Mouse (Mus musculus) neural tube, embryonic 15.5 days (tissue): ENCODE results near the gene Ddx6. TPM values are rescaled to one million over a fixed set of nuclear protein-coding genes. Genes with fewer than 3 reads are reported as not detected.

Experiments used
- ATAC-seq: fragments of 200-750 bp; cut with Nextera tagmentation; 2 replicates; pipeline ENCODE4 v1.8.0; 2017; ENCODE audit warnings: mild to moderate bottlenecking, moderate TSS enrichment, moderate library complexity; ENCODE audit not compliant: low FRiP score
- H3K27ac ChIP-seq: fragments of 300-500 bp; sonication (generic); replicated peaks from 2 replicates; pipeline ENCODE4 v1.5.1; 2015; ENCODE audit warnings: mild to moderate bottlenecking, inconsistent platforms
- H3K27me3 ChIP-seq: fragments of 300-500 bp; sonication (generic); replicated peaks from 2 replicates; pipeline ENCODE4 v1.6.1; 2015; ENCODE audit warnings: inconsistent platforms
- H3K36me3 ChIP-seq: fragments of 300-500 bp; sonication (generic); 2 replicates; pipeline ENCODE4 v1.6.1; 2015; ENCODE audit warnings: inconsistent platforms
- H3K4me1 ChIP-seq: fragments of 300-500 bp; sonication (generic); 2 replicates; pipeline ENCODE4 v1.6.1; 2015; ENCODE audit warnings: inconsistent platforms
- H3K4me2 ChIP-seq: fragments of 300-500 bp; sonication (generic); 2 replicates; pipeline ENCODE4 v1.6.1; 2015; ENCODE audit warnings: inconsistent platforms, mild to moderate bottlenecking, moderate library complexity
- H3K4me3 ChIP-seq: fragments of 300-500 bp; sonication (generic); replicated peaks from 2 replicates; pipeline ENCODE4 v1.5.1; 2015; ENCODE audit warnings: mild to moderate bottlenecking, inconsistent platforms
- H3K9ac ChIP-seq: fragments of 300-500 bp; sonication (generic); replicated peaks from 2 replicates; pipeline ENCODE4 v1.6.1; 2015; ENCODE audit warnings: mild to moderate bottlenecking, inconsistent platforms
- H3K9me3 ChIP-seq: fragments of 300-500 bp; sonication (generic); replicated peaks from 2 replicates; pipeline ENCODE4 v1.6.1; 2016; ENCODE audit warnings: inconsistent platforms
- WGBS: fragments of 180-500 bp; shearing (Covaris S2); methylation state at CpG from one replicate; pipeline ENCODE4 v1.1.7; 2015; ENCODE audit warnings: mixed read lengths; 5-methylcytosine and 5-hydroxymethylcytosine counted together
- polyA plus RNA-seq: library from polyadenylated mRNA; unstranded; fragments of >200 nt; fragmentation: Nextera tagmentation; extraction: Ambion mirVana; gene quantifications from 2 replicates; pipeline ENCODE4 v1.2.1, GENCODE M21; 2015

Ddx6 gene
- polyA plus RNA-seq, 1 experiment from 2014 or later: 15.1 TPM

GRCm38 (mm10) chr9:44645481-44645880 lies 40.8 kb downstream of the Ddx6 start:
- H3K9me3 ChIP-seq: no peaks in the 10 kb centered on the region
- H3K27ac ChIP-seq: no peak overlapping the region
- no peak overlapping the region for H3K4me2 ChIP-seq
- no peak overlapping the region for H3K9ac ChIP-seq
- 47% methylated on average over 5 of the region's 5 CpGs for WGBS
- H3K4me3 ChIP-seq: no peak overlapping the region
- no peaks in the 10 kb centered on the region for H3K27me3 ChIP-seq
- no peaks in the 10 kb centered on the region for H3K4me1 ChIP-seq
- ATAC-seq: no peak
- no peaks in the 10 kb centered on the region for H3K36me3 ChIP-seq

GRCm38 (mm10) chr9:44645924-44646323 lies 41.2 kb downstream of the Ddx6 start:
- WGBS: 71% methylated on average over 15 of the region's 15 CpGs
- Histone ChIP-seq H3K4me2 (no peak overlapping the region), H3K4me1 (no peaks in the 10 kb centered on the region), H3K27me3 (no peaks in the 10 kb centered on the region), H3K9me3 (no peaks in the 10 kb centered on the region), H3K9ac (no peak overlapping the region), H3K36me3 (no peaks in the 10 kb centered on the region), H3K27ac (no peak overlapping the region), H3K4me3 (no peak overlapping the region)
- ATAC-seq: no peak

DNA sequence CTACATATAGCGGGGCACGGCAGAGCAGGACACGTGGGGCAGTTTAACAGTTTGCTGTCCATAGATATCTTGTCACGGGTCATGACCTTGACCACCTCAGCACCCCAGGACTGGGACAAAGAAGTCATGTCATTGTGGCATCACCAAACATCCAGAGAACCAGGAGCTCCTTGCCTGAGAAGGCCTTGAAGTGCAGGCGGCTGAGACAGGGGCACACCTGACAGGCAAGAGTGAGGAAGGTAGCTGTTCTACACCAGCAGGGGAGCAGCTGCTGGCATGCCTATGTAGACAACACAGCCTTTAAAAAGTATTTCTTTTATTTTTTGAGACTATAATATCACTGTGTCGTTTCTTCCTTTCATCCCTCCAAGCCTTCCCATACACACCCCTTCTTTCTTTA lies 41.7 kb downstream of the Ddx6 start:
- Histone ChIP-seq H3K36me3 (no peaks in the 10 kb centered on the region), H3K4me1 (no peaks in the 10 kb centered on the region), H3K9me3 (no peaks in the 10 kb centered on the region), H3K9ac (no peak overlapping the region), H3K4me2 (no peak overlapping the region), H3K4me3 (no peak overlapping the region), H3K27me3 (no peaks in the 10 kb centered on the region), H3K27ac (no peak overlapping the region)
- no peak for ATAC-seq
- 93% methylated on average over 6 of the region's 6 CpGs for WGBS

- Histone ChIP-seq H3K4me2 (no peak overlapping the region), H3K4me1 (no peaks in the 10 kb centered on the region), H3K27ac (no peak overlapping the region), H3K36me3 (no peaks in the 10 kb centered on the region), H3K4me3 (no peak overlapping the region), H3K9me3 (no peaks in the 10 kb centered on the region), H3K27me3 (no peaks in the 10 kb centered on the region), H3K9ac (no peak overlapping the region)
- ATAC-seq: no peak
- 93% methylated on average over 8 of the region's 8 CpGs for WGBS
Observed at GRCm38 (mm10) chr9:44647026-44647425, 42.3 kb downstream of the Ddx6 start.

- no peaks in the 10 kb centered on the region for H3K4me1 ChIP-seq
Observed at GRCm38 (mm10) chr9:44647656-44648055, 43.0 kb downstream of the Ddx6 start.

DNA sequence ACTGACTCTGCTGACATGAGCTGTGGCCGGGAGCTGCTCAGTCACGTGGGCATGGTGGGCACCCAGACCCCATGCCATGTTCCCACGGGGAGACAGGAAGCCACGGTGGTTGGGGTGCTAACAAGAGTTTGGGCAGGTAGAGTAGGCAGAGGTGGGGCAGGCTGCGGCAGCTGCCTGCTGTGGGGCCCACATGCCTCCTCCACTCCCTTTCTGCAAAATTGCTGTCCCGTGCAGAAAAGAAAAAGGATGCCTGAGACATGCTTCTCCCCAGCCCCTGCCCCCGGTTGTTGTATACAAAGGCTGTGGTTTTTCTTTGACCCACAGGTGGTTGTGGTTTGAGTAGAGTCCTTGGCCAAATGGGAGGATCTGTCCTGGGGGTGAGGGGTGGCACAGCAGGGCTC lies 44.2 kb downstream of the Ddx6 start:
- no peaks in the 10 kb centered on the region for H3K9me3 ChIP-seq
- WGBS: 86% methylated on average over 7 of the region's 7 CpGs
- no peaks in the 10 kb centered on the region for H3K36me3 ChIP-seq
- no peaks in the 10 kb centered on the region for H3K4me1 ChIP-seq
- H3K27ac ChIP-seq: no peak overlapping the region
- no peak overlapping the region for H3K9ac ChIP-seq
- H3K27me3 ChIP-seq: no peaks in the 10 kb centered on the region
- H3K4me2 ChIP-seq: no peak overlapping the region
- no peak for ATAC-seq
- no peak overlapping the region for H3K4me3 ChIP-seq

More at GRCm38 (mm10) chr9:44647656-44648055, 43.0 kb downstream of the Ddx6 start:
- no peak for ATAC-seq
- H3K4me2 ChIP-seq: no peak overlapping the region
- no peak overlapping the region for H3K27ac ChIP-seq
- 78% methylated on average over 4 of the region's 4 CpGs for WGBS
- H3K4me3 ChIP-seq: no peak overlapping the region
- H3K36me3 ChIP-seq: no peaks in the 10 kb centered on the region
- H3K27me3 ChIP-seq: no peaks in the 10 kb centered on the region
- H3K9ac ChIP-seq: no peak overlapping the region
- no peaks in the 10 kb centered on the region for H3K9me3 ChIP-seq

GRCm38 (mm10) chr9:44652027-44652426 lies 47.3 kb downstream of the Ddx6 start:
- no peak overlapping the region for H3K9ac ChIP-seq
- no peaks in the 10 kb centered on the region for H3K36me3 ChIP-seq
- no peaks in the 10 kb centered on the region for H3K9me3 ChIP-seq
- peak; percentile 75; the same call in 1 of the 2 replicates for ATAC-seq
- H3K4me3 ChIP-seq: no peak overlapping the region
- H3K4me1 ChIP-seq: peaks cover 5% of the 10 kb centered on the region
- no peak overlapping the region for H3K27ac ChIP-seq
- no peaks in the 10 kb centered on the region for H3K27me3 ChIP-seq
- no peak overlapping the region for H3K4me2 ChIP-seq
- 12% methylated on average over 8 of the region's 8 CpGs for WGBS

GRCm38 (mm10) chr9:44653896-44654295 lies 49.2 kb downstream of the Ddx6 start:
- Histone ChIP-seq H3K9me3 (no peaks in the 10 kb centered on the region), H3K9ac (no peak overlapping the region), H3K4me2 (no peak overlapping the region), H3K27ac (no peak overlapping the region), H3K27me3 (no peaks in the 10 kb centered on the region), H3K4me1 (peaks cover 5% of the 10 kb centered on the region), H3K4me3 (no peak overlapping the region), H3K36me3 (no peaks in the 10 kb centered on the region)
- ATAC-seq: no peak
- 73% methylated on average over 4 of the region's 4 CpGs for WGBS

DNA sequence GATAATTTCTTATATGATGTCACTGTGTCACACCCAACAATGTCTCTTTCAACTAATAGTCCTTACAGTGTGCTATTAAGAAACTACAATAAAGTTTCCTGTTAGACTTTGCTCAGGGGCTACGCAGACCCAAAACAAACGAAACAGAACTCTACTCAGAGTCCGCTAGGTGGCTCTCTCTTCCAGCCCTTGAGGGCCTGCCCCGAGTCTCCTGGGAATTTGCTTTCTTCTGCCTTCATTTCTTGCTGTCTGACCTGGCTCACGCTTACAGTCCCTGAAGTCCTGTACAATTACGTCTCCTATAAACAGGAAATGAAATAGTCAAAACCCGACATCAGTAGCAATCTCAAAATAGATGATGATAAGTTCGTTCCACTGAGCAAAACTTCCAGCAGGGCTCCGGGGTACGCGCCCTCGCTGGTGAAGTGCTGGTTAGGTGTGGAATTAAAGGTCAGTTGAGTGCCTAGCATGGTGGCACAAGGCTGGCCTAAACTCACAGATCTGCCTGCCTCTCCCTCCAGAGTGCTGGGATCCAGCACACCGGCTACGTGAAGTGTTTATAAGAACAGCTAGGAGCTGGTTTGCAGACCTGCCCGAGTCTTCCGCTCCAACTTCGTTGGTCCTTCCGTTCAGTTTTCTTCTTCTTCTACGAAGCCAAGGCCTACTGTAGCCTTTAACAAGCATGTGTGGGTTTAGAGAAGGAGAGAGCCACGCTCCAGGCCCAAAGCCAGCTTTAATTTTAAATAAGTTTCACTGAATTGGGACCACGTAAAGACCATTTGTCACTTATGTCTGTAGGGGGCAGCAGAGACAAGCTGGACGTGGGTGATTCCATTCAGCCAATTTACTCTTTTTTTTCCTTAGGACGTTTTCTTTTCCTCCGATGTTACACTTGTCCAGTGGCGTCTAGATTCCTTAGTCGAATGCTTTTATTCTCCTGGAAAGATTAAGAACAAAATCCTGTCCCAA lies 50.7 kb downstream of the Ddx6 start:
- H3K4me1 ChIP-seq: peaks cover 5% of the 10 kb centered on the region
- H3K27me3 ChIP-seq: no peaks in the 10 kb centered on the region
- H3K36me3 ChIP-seq: no peaks in the 10 kb centered on the region
- H3K9ac ChIP-seq: no peak overlapping the region
- ATAC-seq: no peak; the same call in 1 of the 2 replicates
- WGBS: 29% methylated on average over 26 of the region's 26 CpGs
- H3K27ac ChIP-seq: no peak overlapping the region; the same call in 1 of the 2 replicates
- no peak overlapping the region for H3K4me3 ChIP-seq
- peak overlapping the region; percentile 44 for H3K4me2 ChIP-seq
- no peaks in the 10 kb centered on the region for H3K9me3 ChIP-seq

DNA sequence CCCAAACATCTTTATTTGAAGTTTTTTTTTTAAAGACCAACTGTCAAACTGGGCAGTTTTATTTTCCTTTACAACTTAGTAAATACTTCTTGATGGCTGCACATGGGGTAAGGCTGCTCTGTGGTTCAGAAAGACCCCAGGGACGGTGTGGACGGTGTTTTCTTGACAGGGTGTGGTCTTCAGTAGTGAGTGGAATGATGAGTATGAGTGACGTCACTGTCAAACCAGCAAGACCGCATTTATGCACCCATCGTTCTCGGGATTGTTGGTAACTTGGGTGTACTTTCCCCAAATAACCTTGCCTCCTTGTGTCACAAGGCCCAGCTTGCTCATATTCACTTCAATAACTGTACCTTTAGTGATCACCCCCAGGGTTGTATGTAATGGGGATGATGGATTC lies 59.0 kb downstream of the Ddx6 start:
- Histone ChIP-seq H3K9ac (no peak overlapping the region), H3K4me2 (no peak overlapping the region), H3K4me3 (no peak overlapping the region), H3K9me3 (no peaks in the 10 kb centered on the region), H3K36me3 (no peaks in the 10 kb centered on the region), H3K4me1 (no peaks in the 10 kb centered on the region), H3K27ac (no peak overlapping the region), H3K27me3 (no peaks in the 10 kb centered on the region)
- ATAC-seq: no peak
- 89% methylated on average over 6 of the region's 6 CpGs for WGBS

- H3K9ac ChIP-seq: no peak overlapping the region
- H3K36me3 ChIP-seq: no peaks in the 10 kb centered on the region
- ATAC-seq: no peak
- no peaks in the 10 kb centered on the region for H3K27me3 ChIP-seq
- 93% methylated on average over 5 of the region's 5 CpGs for WGBS
- no peaks in the 10 kb centered on the region for H3K9me3 ChIP-seq
- no peak overlapping the region for H3K4me2 ChIP-seq
- H3K27ac ChIP-seq: no peak overlapping the region
- no peak overlapping the region for H3K4me3 ChIP-seq
- H3K4me1 ChIP-seq: no peaks in the 10 kb centered on the region
Observed at GRCm38 (mm10) chr9:44671416-44671815, 66.7 kb downstream of the Ddx6 start.

GRCm38 (mm10) chr9:44672291-44672865 lies 67.7 kb downstream of the Ddx6 start:
- no peaks in the 10 kb centered on the region for H3K36me3 ChIP-seq
- 75% methylated on average over 2 of the region's 2 CpGs for WGBS
- no peak overlapping the region for H3K4me2 ChIP-seq
- H3K27ac ChIP-seq: no peak overlapping the region
- H3K4me1 ChIP-seq: no peaks in the 10 kb centered on the region
- no peak overlapping the region for H3K4me3 ChIP-seq
- no peak overlapping the region for H3K9ac ChIP-seq
- no peak for ATAC-seq
- no peaks in the 10 kb centered on the region for H3K27me3 ChIP-seq
- H3K9me3 ChIP-seq: no peaks in the 10 kb centered on the region
